Mouse (Mus musculus): ENCODE measurements around the gene Cyp2f2. TPM values are rescaled to one million over a fixed set of nuclear protein-coding genes. Genes with fewer than 3 reads are reported as not detected.

Gene Cyp2f2
- under 1 TPM; 0.50 to 0.64 TPM for total RNA-seq (2021)
- long read RNA-seq, experiment 1, result 0 reads
- long read RNA-seq, experiment 2, result 0 reads

- intact Hi-C loops (cut with DNase I), result no loop called here
- Histone ChIP-seq H3K4me3 (no peak within 1 kb of the TSS), H3K27ac (peak within 1 kb of the TSS; percentile 39; the same call in 1 of the 2 replicates)
- DNase-seq, result no peak
- TF ChIP-seq CTCF (IDR thresholded peaks at IDR 0.05), result no peak
Measured at GRCm38 (mm10) chr7:27119676-27120075, at the start of gene Cyp2f2. TSS of gene Cyp2f2 (plus strand) at chr7:27119909.

GRCm38 (mm10) chr7:27078641-27079040 lies 41.1 kb upstream of the Cyp2f2 start:
- Histone ChIP-seq H3K4me3 (no peak overlapping the region), H3K27ac (no peak overlapping the region)
- no peak for TF ChIP-seq CTCF (IDR thresholded peaks at IDR 0.05)
- intact Hi-C loops (cut with DNase I), result no loop called here
- no peak for DNase-seq

- no peak overlapping the region for H3K27ac ChIP-seq
- intact Hi-C loops (cut with DNase I), result no loop called here
- no peak overlapping the region for H3K4me3 ChIP-seq
- TF ChIP-seq CTCF (IDR thresholded peaks at IDR 0.05), result no peak
- DNase-seq, result no peak
Measured at GRCm38 (mm10) chr7:27081625-27082024, 38.1 kb upstream of the Cyp2f2 start.

GRCm38 (mm10) chr7:27091039-27091438 lies 28.7 kb upstream of the Cyp2f2 start:
- DNase-seq, result no peak
- TF ChIP-seq CTCF (IDR thresholded peaks at IDR 0.05), result no peak
- intact Hi-C loops (cut with DNase I), result no loop called here

GRCm38 (mm10) chr7:27092038-27092703 lies 27.5 kb upstream of the Cyp2f2 start:
- Histone ChIP-seq H3K4me3 (no peak overlapping the region), H3K27ac (no peak overlapping the region)
- no peak for DNase-seq
- intact Hi-C loops (cut with DNase I), result no loop called here
- TF ChIP-seq CTCF (IDR thresholded peaks at IDR 0.05), result no peak

More at GRCm38 (mm10) chr7:27091039-27091438, 28.7 kb upstream of the Cyp2f2 start:
- Histone ChIP-seq H3K4me3 (no peak overlapping the region), H3K27ac (no peak overlapping the region)

GRCm38 (mm10) chr7:27092882-27093281 lies 26.8 kb upstream of the Cyp2f2 start:
- Histone ChIP-seq H3K27ac (no peak overlapping the region), H3K4me3 (no peak overlapping the region)
- TF ChIP-seq CTCF (IDR thresholded peaks at IDR 0.05), result no peak
- intact Hi-C loops (cut with DNase I), result no loop called here
- no peak for DNase-seq

- no peak overlapping the region for H3K4me3 ChIP-seq
- DNase-seq, result no peak
- no peak for TF ChIP-seq CTCF (IDR thresholded peaks at IDR 0.05)
- intact Hi-C loops (cut with DNase I), result no loop called here
- H3K27ac ChIP-seq, result peak overlapping the region; percentile 20; the same call in 1 of the 2 replicates
Measured at GRCm38 (mm10) chr7:27104882-27105281, 14.8 kb upstream of the Cyp2f2 start.

GRCm38 (mm10) chr7:27110327-27110726 lies 9.4 kb upstream of the Cyp2f2 start:
- no peak for TF ChIP-seq CTCF (IDR thresholded peaks at IDR 0.05)
- DNase-seq, result no peak
- Histone ChIP-seq H3K27ac (no peak overlapping the region), H3K4me3 (no peak overlapping the region)
- intact Hi-C loops (cut with DNase I), result no loop called here

- TF ChIP-seq CTCF (IDR thresholded peaks at IDR 0.05), result no peak
- Histone ChIP-seq H3K4me3 (no peak overlapping the region), H3K27ac (no peak overlapping the region)
- intact Hi-C loops (cut with DNase I), result no loop called here
- no peak for DNase-seq
Measured at GRCm38 (mm10) chr7:27111038-27111437, 8.7 kb upstream of the Cyp2f2 start.

- no peak for DNase-seq
- intact Hi-C loops (cut with DNase I), result no loop called here
- no peak overlapping the region for H3K27ac ChIP-seq
- no peak overlapping the region for H3K4me3 ChIP-seq
- no peak for TF ChIP-seq CTCF (IDR thresholded peaks at IDR 0.05)
Measured at GRCm38 (mm10) chr7:27111987-27112386, 7.7 kb upstream of the Cyp2f2 start.

GRCm38 (mm10) chr7:27118033-27118511 lies 1.6 kb upstream of the Cyp2f2 start:
- intact Hi-C loops (cut with DNase I), result no loop called here
- no peak for TF ChIP-seq CTCF (IDR thresholded peaks at IDR 0.05)
- H3K4me3 ChIP-seq, result no peak overlapping the region
- H3K27ac ChIP-seq, result peak overlapping the region; percentile 28; the same call in 1 of the 2 replicates
- DNase-seq, result peak; percentile 52

GRCm38 (mm10) chr7:27124305-27124832 lies 4.7 kb downstream of the Cyp2f2 start:
- DNase-seq, result no peak
- intact Hi-C loops (cut with DNase I), result no loop called here
- no peak for TF ChIP-seq CTCF (IDR thresholded peaks at IDR 0.05)
- Histone ChIP-seq H3K4me3 (no peak overlapping the region), H3K27ac (no peak overlapping the region)

GRCm38 (mm10) chr7:27124969-27125368 lies 5.3 kb downstream of the Cyp2f2 start:
- no peak for DNase-seq
- intact Hi-C loops (cut with DNase I), result no loop called here
- no peak overlapping the region for H3K27ac ChIP-seq
- no peak for TF ChIP-seq CTCF (IDR thresholded peaks at IDR 0.05)
- no peak overlapping the region for H3K4me3 ChIP-seq

GRCm38 (mm10) chr7:27128162-27128561 lies 8.5 kb downstream of the Cyp2f2 start:
- intact Hi-C loops (cut with DNase I), result no loop called here

More at GRCm38 (mm10) chr7:27128162-27128561, 8.5 kb downstream of the Cyp2f2 start:
- no peak overlapping the region for H3K4me3 ChIP-seq
- peak; percentile 69 for TF ChIP-seq CTCF (IDR thresholded peaks at IDR 0.05)
- DNase-seq, result peak; percentile 34
- no peak overlapping the region for H3K27ac ChIP-seq
